Mouse (Mus musculus) mesoderm, embryonic 11.5 days (tissue): ENCODE results near the gene Zbtb24.
"Not testable (repeated sequence)": the region's sequence is repeated elsewhere in the genome, so short reads cannot be mapped to it uniquely, and the experiment has no call there.

Source experiments
- DNase-seq: peaks from one replicate; pipeline ENCODE4 v3.0.0-alpha.2; 2012; ENCODE audit warnings: low read depth, low spot score

Gene Zbtb24

GRCm38 (mm10) chr10:41450137-41450670 is at the start of gene Zbtb24:
Zbtb24 (plus strand) TSS chr10:41450383.
- DNase-seq: peak; percentile 97

- no peak for DNase-seq
Measured at GRCm38 (mm10) chr10:41401097-41401496, 49.1 kb upstream of the Zbtb24 start.

- DNase-seq: no peak
Measured at GRCm38 (mm10) chr10:41403364-41403763, 46.8 kb upstream of the Zbtb24 start.

GRCm38 (mm10) chr10:41403893-41404612 is 46.1 kb upstream of the Zbtb24 start:
- DNase-seq: no peak

- DNase-seq: not testable (repeated sequence)
Measured at GRCm38 (mm10) chr10:41410176-41410575, 40.0 kb upstream of the Zbtb24 start.

GRCm38 (mm10) chr10:41410821-41411220 is 39.4 kb upstream of the Zbtb24 start:
- not testable (repeated sequence) for DNase-seq

- DNase-seq: not testable (repeated sequence)
Measured at GRCm38 (mm10) chr10:41413471-41413870, 36.7 kb upstream of the Zbtb24 start.

GRCm38 (mm10) chr10:41415368-41415767 is 34.8 kb upstream of the Zbtb24 start:
- DNase-seq: not testable (repeated sequence)

GRCm38 (mm10) chr10:41420496-41421200 is 29.5 kb upstream of the Zbtb24 start:
- DNase-seq: no peak

- no peak for DNase-seq
Measured at GRCm38 (mm10) chr10:41423681-41424080, 26.5 kb upstream of the Zbtb24 start.

GRCm38 (mm10) chr10:41426368-41426767 is 23.8 kb upstream of the Zbtb24 start:
- DNase-seq: no peak

GRCm38 (mm10) chr10:41434624-41435023 is 15.6 kb upstream of the Zbtb24 start:
- no peak for DNase-seq

- DNase-seq: peak; percentile 11
Measured at GRCm38 (mm10) chr10:41435141-41435540, 15.0 kb upstream of the Zbtb24 start.

GRCm38 (mm10) chr10:41448216-41448615 is 2.0 kb upstream of the Zbtb24 start:
- DNase-seq: no peak

GRCm38 (mm10) chr10:41449684-41450083 is 499 bp upstream of the Zbtb24 start:
- peak; percentile 21 for DNase-seq

GRCm38 (mm10) chr10:41450780-41451522 is 768 bp downstream of the Zbtb24 start:
- no peak for DNase-seq

GRCm38 (mm10) chr10:41451656-41452055 is 1.5 kb downstream of the Zbtb24 start:
- DNase-seq: no peak

GRCm38 (mm10) chr10:41452791-41453190 is 2.6 kb downstream of the Zbtb24 start:
- DNase-seq: no peak

GRCm38 (mm10) chr10:41459990-41460389 is 9.8 kb downstream of the Zbtb24 start:
- no peak for DNase-seq

- DNase-seq: no peak
Measured at GRCm38 (mm10) chr10:41460501-41460900, 10.3 kb downstream of the Zbtb24 start.

- DNase-seq: no peak
Measured at GRCm38 (mm10) chr10:41461057-41461722, 11.0 kb downstream of the Zbtb24 start.
